Mouse (Mus musculus) urinary bladder, postnatal 14 days (tissue): ENCODE data around the gene Zmiz1.

Experiments
- DNase-seq: peaks from one replicate; pipeline ENCODE4 v3.0.0; 2021; ENCODE audit warnings: low spot score

The Zmiz1 gene

DNA sequence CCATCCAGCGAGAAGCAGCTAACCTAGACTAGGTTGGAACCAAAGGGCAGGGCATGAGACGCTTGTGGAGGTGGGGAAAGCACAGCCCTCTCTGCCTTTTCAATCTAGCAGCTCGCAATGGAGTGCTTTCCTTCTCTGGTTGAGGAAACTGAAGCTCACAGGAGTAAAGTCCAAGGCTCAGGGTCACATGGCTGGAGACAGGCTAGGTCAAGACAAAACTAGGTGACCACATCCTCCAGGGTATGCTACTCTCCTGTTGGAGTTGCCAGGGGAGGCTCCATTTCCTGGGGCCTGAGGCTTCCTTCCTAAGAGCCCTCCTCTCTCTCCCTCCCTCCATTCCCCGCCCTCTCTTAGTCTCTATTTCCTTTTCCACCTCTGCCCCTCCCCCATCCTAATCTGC lies 135.6 kb downstream of the Zmiz1 start:
- DNase-seq, result no peak

DNA sequence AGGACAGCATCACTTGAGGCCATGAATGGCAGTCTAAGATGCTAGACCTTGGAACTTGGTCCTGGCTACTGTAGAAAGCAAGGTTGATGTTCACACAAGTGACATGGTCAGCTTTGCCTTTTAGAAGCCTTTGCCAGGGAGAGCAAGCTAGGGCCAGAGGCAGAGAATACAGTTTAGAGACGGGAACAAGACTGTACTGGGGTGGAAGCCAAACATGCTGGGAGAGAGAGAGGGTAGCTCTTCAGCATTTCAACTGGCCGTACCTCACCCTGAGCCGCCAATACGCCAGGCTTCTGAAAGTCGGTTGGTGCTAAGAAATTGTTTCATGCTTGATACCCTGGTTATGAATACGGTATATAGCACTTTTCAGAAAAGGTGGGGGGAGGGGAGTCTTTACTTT lies 140.0 kb downstream of the Zmiz1 start:
- no peak for DNase-seq

DNA sequence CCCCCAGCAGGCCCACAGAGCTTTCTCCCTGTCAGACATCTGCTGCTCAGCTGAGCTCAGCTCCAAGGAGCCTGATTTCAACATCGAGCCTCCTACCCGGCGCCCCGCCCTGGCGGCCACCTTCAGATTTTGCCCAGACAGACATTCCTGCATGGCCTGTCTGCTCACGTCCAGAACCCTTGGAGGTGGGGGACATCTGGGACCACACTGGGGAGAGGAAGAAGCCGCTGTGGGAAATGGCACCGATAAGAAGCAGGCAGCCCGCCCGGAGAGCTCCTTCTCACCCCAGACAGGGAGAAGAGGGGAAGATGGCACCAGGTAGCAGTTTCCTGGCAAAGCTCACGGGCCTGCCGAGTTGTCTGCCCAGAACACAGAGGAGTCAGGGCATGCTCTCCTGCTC lies 140.9 kb downstream of the Zmiz1 start:
- peak; percentile 72 for DNase-seq

DNA sequence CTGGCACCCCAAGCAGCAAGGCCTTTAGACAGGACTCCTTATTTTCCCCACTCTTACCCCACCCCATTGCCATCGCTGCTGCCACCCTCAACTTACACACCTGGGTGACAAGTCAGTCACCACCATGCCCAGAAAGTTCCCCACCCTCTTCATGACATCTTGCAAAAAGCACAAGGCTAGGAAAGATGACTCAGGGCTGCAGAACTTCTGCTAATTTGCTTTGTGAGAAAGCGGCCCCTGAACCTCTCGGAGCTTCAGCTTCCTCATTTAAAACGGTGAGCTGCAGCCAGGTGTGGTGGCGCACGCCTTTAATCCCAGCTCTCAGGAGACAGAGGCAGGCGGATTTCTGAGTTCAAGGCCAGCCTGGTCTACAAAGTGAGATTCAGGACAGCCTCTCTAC lies 141.4 kb downstream of the Zmiz1 start:
- no peak for DNase-seq

DNA sequence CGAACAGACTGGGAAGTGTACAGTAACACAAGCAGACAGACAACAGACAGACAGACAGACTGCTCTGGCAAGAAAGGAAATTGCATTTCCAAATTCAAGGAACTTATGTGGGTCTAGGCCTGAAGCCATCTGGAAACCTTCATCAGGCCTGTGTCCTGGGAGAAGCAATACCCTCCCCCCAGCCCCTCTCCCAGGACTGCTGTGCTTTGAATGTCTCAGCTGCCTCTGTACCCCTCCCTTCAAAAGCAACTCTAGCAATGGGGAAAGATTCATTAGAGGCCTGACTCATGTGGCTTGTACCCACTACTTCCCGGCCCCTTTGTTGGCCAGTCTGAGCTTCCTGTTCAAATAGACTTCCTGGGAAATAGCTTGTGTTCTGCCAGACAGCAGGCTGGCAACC lies 142.0 kb downstream of the Zmiz1 start:
- DNase-seq, result no peak

DNA sequence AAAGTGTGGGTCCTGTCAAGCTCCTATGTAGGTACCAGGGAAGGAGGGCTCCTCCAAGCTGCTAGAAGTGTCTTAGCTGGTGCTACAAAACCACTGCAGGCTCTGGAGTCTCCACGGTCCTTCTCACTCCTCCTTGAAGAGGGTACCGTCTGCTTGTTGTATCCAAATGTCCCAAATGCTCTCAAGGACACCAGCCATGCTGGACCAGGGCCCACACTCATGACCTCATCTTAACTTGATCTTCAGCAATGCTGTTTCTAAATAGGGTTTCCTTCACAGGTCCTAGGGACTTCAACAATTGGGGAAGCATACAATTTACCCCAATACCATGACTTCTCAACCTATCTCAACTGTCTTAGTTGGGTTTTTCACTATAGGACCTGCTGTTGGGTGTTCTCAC lies 143.0 kb downstream of the Zmiz1 start:
- DNase-seq, result no peak

DNA sequence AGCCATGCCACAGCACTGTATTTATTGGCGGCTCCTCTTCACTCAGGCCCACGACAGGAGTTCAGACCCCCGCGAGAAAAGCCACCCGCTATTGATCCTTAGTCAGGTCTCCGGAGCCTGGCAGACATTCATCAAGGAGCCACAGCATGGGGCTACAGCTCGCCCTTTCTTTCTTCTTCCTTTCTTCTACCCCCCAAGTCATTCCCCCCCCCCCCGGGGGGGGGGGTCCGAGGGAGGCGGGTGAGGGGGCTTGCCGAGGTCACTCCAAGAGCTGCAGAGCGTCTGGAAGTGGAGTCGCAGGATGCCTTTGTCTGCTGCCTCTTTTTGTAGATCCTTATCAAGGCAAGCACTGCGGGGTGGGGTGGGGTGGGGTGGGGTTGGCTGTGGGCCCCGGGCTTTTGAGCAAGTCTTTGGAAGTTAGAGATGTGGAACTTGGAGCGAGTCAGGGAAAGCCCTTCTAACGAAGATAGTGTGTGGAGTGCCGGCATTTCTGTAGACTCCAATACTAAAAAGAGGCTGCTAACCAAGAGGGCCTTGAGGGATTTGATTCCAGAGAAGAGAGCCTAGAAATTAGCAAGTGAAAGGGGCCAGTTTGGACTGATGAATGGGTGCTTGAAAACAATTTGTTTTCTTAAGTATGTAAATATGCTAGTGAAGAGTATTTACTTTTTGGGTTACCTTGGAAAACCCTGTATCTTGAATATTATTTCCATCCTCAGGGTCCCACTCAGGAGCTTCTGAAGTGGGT lies 145.6 kb downstream of the Zmiz1 start:
- no peak for DNase-seq

DNA sequence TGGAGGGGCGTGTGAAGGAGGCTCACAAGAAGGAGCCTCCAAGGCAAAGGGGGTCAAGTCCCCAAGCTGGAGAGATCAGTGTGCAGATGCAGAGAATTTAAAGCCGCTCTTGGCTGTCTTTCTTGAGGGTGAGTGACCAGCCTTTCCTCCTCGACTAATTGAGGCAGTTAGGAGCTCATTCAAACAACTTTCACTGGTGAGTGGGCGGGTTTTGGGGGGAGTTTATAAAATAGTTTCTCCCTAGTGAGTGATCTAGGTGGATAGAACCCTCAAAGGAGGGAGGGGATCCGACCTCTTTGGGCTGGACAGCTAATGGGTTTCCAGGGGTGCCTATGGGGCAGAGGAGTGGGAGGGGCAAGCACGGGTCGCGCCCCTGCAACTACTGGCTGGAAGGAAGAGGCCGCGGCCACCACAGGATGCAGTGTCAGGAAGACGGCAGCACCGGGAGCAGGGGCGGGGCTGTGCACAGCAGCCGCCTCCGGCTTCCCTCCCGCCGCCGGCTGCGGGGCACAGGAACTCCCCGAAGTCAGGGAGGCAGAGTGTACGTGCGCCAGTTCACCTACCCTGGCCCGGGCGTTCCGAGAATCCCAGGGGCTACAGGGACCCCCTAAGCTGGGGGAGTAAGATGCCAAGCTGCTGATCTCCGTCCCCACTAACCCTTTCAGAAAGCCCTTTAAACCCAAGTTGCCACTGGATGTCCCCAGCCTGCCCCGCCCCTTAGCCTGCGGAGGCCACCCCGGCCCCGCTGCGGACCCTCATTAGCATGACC lies 147.6 kb downstream of the Zmiz1 start:
- DNase-seq, result peak; percentile 61

DNA sequence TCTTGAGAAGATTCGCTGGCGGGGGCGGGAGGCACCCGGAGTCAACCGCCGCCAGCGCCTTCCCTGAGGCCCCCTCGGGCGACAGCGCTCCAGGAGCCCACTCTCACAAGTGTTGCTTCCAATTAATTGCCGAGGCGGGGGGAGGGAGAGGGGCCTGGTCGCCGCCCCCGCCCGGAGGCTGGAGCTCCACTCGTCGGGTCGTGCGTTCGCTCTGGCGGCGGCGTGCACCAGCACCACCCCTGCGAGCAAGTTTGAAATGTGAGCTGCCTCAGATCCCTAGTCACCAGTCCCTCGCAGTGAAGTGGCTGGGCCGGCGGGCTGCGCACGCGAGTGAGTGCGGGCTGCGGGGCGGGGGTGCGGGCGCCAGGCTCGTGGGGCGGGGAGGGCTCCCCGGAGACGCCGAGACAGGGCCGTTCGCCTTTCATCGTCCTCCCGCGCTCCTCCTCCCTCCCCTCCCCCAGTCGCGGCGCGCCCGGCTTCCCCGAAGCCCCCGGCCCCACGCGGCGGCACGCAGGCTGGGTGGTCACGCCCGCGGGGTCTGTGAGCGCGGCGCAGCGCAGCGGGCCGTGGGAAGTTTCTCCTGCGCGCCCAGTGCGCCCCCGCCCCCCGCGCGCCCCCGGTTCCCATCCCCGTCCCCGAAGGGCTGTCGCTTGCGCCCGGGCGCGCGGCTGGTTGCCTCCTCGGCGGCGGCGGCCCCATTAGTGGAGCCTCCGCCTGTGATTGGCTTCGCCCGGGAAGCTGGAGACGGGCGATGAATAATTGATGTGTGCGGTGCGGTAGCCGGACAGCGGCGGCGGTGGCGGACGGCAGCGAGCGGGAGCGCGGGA lies 148.4 kb downstream of the Zmiz1 start:
- peak; percentile 51 for DNase-seq

DNA sequence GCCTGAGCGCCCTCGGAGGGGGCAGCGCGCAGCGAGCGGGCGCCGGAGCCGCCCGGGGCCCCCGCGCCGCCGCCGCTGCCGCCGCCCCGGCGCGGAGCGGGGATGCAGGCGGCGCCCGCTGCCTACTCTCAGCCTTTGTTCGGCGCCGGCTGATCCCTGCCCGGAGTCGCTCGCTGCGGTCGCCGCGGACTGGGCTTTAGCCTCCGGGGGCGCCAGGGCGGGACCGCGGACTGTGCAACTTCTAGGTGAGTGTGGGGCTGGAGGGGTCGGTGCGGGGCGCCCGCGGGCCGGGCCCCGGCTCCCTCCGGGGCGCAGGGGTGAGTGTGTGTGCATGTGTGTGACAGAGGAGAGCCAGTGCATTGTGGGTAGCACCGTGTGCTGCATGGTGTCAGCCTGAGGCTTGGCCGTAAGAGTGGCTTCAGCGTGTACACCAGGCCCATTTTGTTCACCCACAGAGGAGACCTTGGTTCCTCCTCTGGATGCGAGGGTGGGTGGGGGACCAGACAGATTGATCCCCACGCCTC lies 149.0 kb downstream of the Zmiz1 start:
- no peak for DNase-seq

DNA sequence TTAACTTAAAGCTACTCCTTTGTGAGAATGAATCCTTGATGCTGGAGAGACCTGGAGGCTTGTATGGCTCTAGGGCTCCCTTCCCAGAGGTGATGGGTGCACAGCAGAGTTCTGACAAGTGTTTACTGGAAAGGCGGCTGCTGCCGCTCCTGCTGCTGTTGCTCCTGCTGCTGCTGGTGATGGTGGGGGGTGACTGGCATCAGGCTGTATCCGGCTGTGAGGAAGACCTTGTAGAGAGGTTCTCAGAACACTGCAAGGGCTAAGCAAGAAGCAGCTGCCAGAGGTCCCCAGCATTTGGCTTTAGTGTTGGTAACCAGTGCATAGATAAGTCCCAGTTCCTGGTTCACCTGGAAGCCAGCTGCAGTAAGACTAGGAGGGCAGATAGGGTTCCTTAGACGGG lies 149.6 kb downstream of the Zmiz1 start:
- DNase-seq, result no peak

DNA sequence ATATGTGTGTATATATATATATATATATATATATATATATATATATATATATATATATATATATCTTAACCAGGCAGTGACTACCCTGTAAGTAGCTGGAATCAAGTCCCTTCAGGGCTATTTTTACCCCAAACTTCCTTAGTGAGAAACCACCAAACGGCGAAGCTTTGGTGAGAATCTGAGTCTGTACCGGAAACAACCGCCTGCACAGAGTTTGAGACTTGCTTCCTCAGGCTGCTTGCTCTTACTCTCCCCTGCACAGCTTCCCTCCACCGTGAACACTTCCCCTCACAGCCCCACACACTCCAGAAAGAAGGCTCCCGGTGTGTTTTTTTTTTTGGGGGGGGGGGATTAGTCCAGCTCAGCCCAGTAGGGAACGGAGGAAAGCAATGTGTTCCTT lies 150.4 kb downstream of the Zmiz1 start:
- DNase-seq, result no peak

DNA sequence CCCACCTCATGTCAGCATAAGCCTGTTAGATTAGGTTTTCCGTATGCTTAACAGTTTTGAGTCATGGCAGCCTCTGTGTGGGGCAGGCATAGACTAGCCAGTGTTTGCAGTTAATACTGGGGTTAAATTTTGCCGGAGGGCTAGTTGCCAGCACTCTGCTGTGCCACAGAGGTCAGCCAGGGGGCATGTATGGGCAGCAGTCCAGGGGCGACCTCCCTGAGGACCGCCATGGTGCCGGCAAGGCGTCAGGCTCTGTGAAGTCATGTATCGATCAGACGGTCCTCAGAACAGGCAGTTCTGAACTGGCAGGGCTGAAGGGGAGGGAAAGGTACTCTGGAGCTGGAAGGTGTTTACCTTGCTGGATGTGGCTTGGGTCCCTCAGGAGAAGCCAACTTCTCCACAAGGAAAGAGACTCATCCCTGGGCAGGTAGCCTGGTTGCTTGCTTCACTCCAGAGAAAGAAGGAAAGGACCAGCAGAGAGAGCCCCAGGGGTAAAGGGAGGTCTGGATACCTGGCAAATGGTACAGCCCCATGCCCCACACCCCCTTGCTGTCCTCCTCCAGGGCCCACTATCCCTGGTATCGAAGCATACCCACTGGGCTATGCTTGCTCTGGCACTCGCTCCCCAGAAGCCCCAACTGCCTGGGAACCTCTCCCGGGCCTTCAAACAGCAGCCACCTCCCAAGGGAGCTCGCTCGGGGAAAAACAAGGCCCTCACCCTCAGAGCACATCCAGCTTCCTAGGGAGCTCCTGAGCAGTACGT lies 151.6 kb downstream of the Zmiz1 start:
- no peak for DNase-seq

DNA sequence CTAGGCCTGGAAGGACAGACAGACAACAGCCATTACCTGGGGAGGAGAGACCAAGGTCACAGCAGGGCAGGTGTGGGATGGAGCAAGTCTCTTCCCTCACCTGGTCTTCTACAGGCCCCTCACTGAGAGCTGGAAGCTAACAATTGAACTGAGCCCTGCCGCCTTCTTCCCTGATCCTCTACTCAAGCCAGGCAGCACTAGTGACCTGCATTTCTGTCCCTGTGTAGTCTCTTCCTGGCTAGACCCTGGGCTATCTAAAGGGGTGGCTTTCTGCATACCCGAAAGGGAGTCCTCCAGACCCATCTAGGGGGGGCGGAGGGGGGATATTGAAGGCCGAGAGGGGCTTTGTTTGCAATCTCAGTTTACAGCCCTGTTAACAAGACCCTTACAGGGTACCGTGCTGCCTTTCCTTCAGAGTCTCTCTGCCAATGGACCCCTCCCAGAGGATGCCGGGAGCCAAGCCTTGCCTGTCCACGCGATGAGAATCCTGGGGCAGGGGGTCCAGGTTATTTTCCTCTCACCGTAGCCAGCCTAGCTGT lies 152.2 kb downstream of the Zmiz1 start:
- DNase-seq, result no peak

DNA sequence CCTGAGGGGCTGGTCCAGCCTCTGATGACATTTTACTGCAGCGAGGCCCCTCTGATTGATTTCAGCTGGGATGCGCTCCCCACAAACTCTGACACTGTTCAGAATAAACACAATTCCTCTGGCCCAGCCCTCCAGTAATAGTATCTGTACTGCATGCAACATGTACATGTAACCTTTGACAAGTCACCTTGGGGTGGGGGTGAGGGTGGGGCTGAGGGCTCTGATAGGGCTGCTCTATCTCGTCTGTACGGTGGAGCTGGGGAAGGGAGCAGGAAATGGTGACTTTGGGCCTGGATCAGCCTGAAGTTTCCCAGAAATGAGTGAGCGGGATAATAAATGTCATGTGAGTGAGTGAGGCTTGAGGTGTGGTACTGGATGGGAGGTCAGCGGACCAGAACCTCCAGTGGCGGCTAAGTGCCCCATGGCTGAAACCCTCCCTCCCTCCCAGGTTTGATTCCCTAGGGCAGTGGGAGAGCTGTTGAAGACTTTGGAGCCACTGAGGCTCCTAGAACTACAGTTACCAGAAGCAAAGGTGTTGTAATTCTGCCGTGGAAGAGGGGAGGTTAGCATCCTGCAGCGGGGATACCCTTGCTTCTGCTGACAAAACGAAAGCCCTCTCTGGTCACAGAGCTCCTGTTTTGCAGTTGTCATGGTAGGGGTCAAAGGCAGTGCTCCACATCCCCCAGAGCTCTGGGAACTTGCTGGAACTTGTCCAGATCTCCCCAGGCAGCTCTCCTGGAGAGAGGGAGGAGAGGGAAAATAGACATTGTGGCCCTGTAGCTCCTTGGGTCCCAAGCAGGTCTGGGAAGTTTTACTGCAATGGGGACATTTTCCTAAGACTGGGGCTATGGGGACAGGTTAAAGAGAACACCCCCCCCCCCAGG lies 153.1 kb downstream of the Zmiz1 start:
- no peak for DNase-seq

DNA sequence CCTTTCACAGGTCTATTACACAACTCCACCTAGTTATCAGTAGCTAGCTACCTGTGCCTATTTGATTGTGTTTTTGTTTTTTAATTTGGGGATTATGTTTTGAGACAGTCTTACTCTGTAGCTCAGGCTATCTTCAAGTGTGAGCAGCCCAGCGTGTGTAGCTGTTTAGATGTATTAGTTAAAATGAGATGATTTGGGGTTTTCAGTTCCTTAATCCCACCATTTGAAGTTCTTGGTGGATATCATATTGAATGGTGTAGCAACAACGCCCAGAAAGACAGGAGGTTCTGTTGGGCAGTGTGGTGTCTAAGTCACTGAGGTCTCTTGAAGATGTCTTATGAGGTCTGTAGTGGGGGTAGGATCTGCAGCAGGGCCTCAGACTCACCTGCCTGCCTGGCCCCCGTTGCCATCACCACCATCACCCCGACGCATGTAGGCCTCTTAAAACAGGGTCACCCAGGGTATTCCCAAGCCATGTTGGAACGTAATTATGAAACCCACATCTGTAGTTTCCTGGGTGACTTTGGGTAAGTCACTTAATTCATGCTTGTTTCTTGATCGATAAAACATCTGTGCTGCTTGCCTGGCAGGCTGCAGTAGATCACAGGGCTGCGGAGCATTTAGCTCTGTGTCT lies 155.1 kb downstream of the Zmiz1 start:
- DNase-seq, result no peak

DNA sequence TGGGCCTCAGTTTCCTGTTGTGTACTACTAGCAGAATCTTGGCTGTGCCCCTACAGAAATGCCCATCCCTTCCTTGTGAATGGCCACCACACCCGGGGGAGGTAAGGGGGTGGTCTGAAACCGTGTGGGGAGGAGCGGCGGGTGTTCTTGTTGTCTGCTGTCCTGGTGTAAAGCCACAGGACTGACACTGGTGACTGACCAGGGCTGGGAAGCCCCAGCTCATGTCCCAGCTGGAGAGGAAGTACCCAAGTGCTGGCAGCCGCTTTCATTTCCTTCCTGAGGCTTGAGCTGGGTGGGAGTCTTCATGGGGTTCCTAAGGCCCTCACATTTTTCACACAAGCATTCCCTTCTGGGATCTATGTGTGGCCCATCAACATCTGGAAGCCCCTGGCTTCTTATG lies 155.7 kb downstream of the Zmiz1 start:
- DNase-seq, result no peak

DNA sequence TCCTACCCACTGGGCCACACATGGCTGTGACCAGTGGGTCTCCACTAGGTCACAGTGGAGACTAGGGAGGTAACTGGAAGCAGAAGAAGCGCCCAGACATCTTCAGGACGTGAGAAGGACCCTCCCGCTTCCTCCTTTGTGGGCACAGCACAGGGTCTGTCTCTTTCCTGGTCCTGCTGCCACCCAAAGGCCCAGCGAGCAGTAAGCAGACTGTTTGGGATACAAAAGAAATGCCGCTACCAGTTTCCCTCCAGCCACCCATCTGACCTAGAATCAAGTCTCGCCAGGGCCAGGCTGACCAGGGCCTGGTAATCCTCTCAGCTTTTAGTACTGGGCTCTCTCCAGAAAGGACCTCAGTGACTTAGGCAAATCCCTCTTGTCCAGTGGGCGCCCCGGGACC lies 156.6 kb downstream of the Zmiz1 start:
- no peak for DNase-seq

DNA sequence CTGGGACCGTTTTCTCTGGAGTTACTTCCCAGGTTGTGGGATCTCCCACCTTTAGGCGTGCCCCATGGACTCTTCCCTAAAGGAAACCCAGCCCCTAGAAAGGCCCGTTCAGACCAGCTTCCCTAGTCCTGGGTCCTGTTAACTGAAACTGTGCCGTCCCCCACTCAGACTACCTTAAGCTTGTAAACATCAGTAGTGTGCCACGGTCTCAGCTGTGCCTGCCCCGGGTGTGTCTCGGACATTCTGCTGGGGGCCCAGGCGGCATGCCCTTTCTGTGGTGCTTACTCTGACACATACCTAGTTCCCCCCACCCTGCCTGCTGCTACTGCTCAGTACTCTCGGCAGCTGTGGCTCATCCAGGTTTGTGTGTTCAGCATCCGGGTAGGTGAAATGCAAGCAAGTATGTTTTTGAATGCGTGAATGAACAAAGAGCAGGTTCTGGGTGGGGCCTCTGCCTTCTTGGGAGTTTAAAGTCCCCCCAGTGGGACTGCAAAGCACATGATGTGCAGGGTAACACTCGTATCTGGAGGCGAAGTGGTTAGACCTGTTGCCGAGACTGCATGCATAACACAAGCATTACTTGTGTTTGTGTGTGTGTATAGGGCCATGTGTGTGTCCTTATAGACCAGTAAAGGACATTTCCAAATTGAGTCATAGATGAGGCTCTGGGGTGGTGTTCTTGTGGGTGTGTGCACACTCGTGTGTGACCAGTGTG lies 157.2 kb downstream of the Zmiz1 start:
- DNase-seq, result no peak
